In genomic region chr5:43781423-43781976, GRCm38 (mm10) we compare ENCODE assay signal across 8 mouse cellular contexts. TPM values are rescaled to one million over a fixed set of nuclear protein-coding genes. Genes with fewer than 3 reads are reported as not detected.
DNase-seq lines count a peak whose midpoint lies in the region; ATAC-seq and TF ChIP-seq lines count a peak whose summit lies in the region.

No protein-coding gene starts in this region.

- H3K4me3 ChIP-seq in kidney, adult 2 months (ENCODE audit: insufficient read depth, low read depth, low read length): peak overlapping the region; percentile 99
- peak overlapping the region; percentile 95 for H3K4me3 ChIP-seq in midbrain, embryonic 12.5 days

- peak; percentile 61 for ATAC-seq in CD4-positive, CD25-positive, alpha-beta regulatory T cell, adult 4 months
- peak; percentile 68 for ATAC-seq in midbrain, embryonic 12.5 days (ENCODE audit: low FRiP score, low read depth)

- no peaks in the 10 kb centered on the region for H3K36me3 ChIP-seq in kidney, adult 2 months (ENCODE audit: control insufficient read depth, insufficient read depth, low read length)
- no peaks in the 10 kb centered on the region for H3K36me3 ChIP-seq in midbrain, embryonic 12.5 days

- peak; percentile 40 for DNase-seq in kidney, adult 2 months
- no peak for DNase-seq in kidney, postnatal 4 days
- DNase-seq in brain, embryonic 14.5 days (ENCODE audit: low read depth): peak; percentile 54
- peak; percentile 12 to 13 for DNase-seq in frontal cortex, postnatal 25 days (ENCODE audit: low spot score in 2 of 2)
- peak; percentile 17 to 62 for DNase-seq in kidney, postnatal 36 days
- DNase-seq in yolk sac, embryonic 10.5 days (ENCODE audit: low spot score): peak; percentile 30

- no peaks in the 10 kb centered on the region for H3K9me3 ChIP-seq in midbrain, embryonic 12.5 days

- H3K4me1 ChIP-seq in kidney, adult 2 months (ENCODE audit: control insufficient read depth, insufficient read depth, low read length): peaks cover 7% of the 10 kb centered on the region
- H3K4me1 ChIP-seq in midbrain, embryonic 12.5 days: peaks cover 11% of the 10 kb centered on the region

- peak overlapping the region; percentile 72 for H3K27ac ChIP-seq in kidney, adult 2 months (ENCODE audit: insufficient read depth, low read depth, low read length)
- H3K27ac ChIP-seq in midbrain, embryonic 12.5 days (replicated peaks): peak overlapping the region; percentile 95

- TF ChIP-seq POLR2A in kidney, adult 2 months (IDR thresholded peaks at IDR 0.05; ENCODE audit: low read depth, low read length): no peak
- TF ChIP-seq POLR2A in brain, embryonic 14.5 days (IDR thresholded peaks at IDR 0.05; ENCODE audit: borderline replicate concordance, extremely low read depth, insufficient read depth, insufficient read length, poor library complexity, severe bottlenecking): no peak

- TF ChIP-seq CTCF in kidney, adult 2 months (conservative IDR thresholded peaks at IDR 0.05; ENCODE audit: insufficient read depth, insufficient read length, low read depth, low read length): no peak
- TF ChIP-seq CTCF in brain, embryonic 14.5 days (IDR thresholded peaks at IDR 0.05; ENCODE audit: borderline replicate concordance, extremely low read depth, insufficient read depth, insufficient read length): no peak

- peak overlapping the region; percentile 62 for H3K4me2 ChIP-seq in midbrain, embryonic 12.5 days (replicated peaks)

- no peaks in the 10 kb centered on the region for H3K27me3 ChIP-seq in kidney, adult 2 months (replicated peaks; ENCODE audit: control insufficient read depth, insufficient read depth, low read length)
- no peaks in the 10 kb centered on the region for H3K27me3 ChIP-seq in midbrain, embryonic 12.5 days

- WGBS in kidney, adult 2 months: under 1% methylated on average over 53 of the region's 61 CpGs
- under 1% methylated on average over 36 of the region's 61 CpGs for WGBS in midbrain, embryonic 12.5 days

- H3K9ac ChIP-seq in midbrain, embryonic 12.5 days (replicated peaks): peak overlapping the region; percentile 92

RNA-seq across cellular contexts. Expression of gene Bst1, which starts 37.2 kb away (rescaled TPM):
- polyA plus RNA-seq in kidney, adult 2 months (2012; rRNA removed): 10.7 and 11.5 TPM in 2 replicates
- polyA plus RNA-seq in CD4-positive, CD25-positive, alpha-beta regulatory T cell, adult 4 months (2017; shearing (Covaris generic)): not detected
- 0.04 and 0.11 TPM in 2 replicates for polyA plus RNA-seq in brain, embryonic 14.5 days (2012; rRNA removed)
- 0.17 TPM in 1 of 2 replicates, not detected in the other for polyA plus RNA-seq in midbrain, embryonic 12.5 days (2016; fragmentation: Nextera tagmentation; extraction: Ambion mirVana)

RNA-seq across cellular contexts. Expression of gene Fbxl5, which starts 39.9 kb away (rescaled TPM):
- 28.0 and 32.5 TPM in 2 replicates for polyA plus RNA-seq in kidney, adult 2 months (2012; rRNA removed)
- polyA plus RNA-seq in CD4-positive, CD25-positive, alpha-beta regulatory T cell, adult 4 months (2017; shearing (Covaris generic)): 10 to 100 TPM; 53.9 to 59.6 TPM
- polyA plus RNA-seq in brain, embryonic 14.5 days (2012; rRNA removed): 51.5 and 53.7 TPM in 2 replicates
- polyA plus RNA-seq in midbrain, embryonic 12.5 days (2016; fragmentation: Nextera tagmentation; extraction: Ambion mirVana): 61.8 and 62.7 TPM in 2 replicates

Comparison
In these comparisons a context has a peak if more than half of its experiments do, and no peak if none do; other contexts are left out.
1. DNase-seq: peak in kidney, adult 2 months (single experiment), brain, embryonic 14.5 days (single experiment), frontal cortex, postnatal 25 days (2 of 2), kidney, postnatal 36 days (2 of 2) and yolk sac, embryonic 10.5 days (single experiment); none in kidney, postnatal 4 days (0 of 2).
2. RNA of gene Bst1, which starts 37.2 kb away (polyA plus RNA-seq): 10.7 to 11.5 TPM in kidney, adult 2 months; 0.17 TPM in midbrain, embryonic 12.5 days, 0.04 to 0.11 TPM in brain, embryonic 14.5 days and not detected in CD4-positive, CD25-positive, alpha-beta regulatory T cell, adult 4 months; every median in the first group is over 10 times any median in the second.